Mouse (Mus musculus) ES-E14 (cell line): ENCODE measurements around the gene Fuom.

ENCODE experiments used
- CHD2 ChIP-seq: IDR thresholded peaks from 2 replicates; pipeline ENCODE4 v1.6.1; 2014; ENCODE audit warnings: mild to moderate bottlenecking, low read depth, low read length, inconsistent platforms
- MAFK ChIP-seq: IDR thresholded peaks from 2 replicates; pipeline ENCODE4 v1.6.1; 2014; ENCODE audit warnings: mild to moderate bottlenecking, low read depth, low read length, inconsistent platforms; ENCODE audit not compliant: insufficient read depth
- ZC3H11A ChIP-seq: IDR thresholded peaks from 2 replicates; pipeline ENCODE4 v1.6.1; 2012; ENCODE audit warnings: low read depth, mild to moderate bottlenecking, inconsistent platforms, low read length, borderline replicate concordance
- ZNF384 ChIP-seq: IDR thresholded peaks from 2 replicates; pipeline ENCODE4 v1.6.1; 2012; ENCODE audit warnings: low read depth, low read length, inconsistent platforms

GRCm38 (mm10) chr7:140135106-140135770 lies 33.0 kb upstream of the Fuom start:
- TF ChIP-seq CHD2 = no peak
- no peak for TF ChIP-seq ZNF384
- TF ChIP-seq ZC3H11A = no peak
- TF ChIP-seq MAFK = no peak
